Mouse (Mus musculus): ENCODE results near the gene Prrc2b. TPM values are rescaled to one million over a fixed set of nuclear protein-coding genes. Genes with fewer than 3 reads are reported as not detected.

Prrc2b gene
- total RNA-seq, 2 experiments from 2014 or later: 67.0 to 69.6 TPM

DNA sequence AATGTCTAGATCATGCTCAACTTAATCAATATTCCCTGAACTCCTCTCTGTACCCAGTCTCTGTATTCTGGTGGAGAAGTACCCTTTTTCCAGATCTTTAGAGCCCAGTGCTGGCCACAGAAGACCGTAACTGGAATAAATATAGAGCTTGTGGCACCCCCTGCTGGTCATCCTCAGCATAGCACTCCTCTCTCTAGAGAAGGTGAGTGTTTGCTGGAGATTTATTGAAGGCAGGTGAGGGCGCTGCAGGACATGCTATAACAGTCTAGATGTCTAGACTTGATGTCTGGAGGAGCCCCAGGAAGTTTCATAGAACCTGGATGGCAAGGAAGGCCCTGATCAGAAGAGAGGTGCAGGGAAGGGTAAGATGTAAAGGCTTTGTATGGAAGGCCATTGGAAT, 16.8 kb upstream of the Prrc2b start:
- DNase-seq: peak; percentile 77

DNA sequence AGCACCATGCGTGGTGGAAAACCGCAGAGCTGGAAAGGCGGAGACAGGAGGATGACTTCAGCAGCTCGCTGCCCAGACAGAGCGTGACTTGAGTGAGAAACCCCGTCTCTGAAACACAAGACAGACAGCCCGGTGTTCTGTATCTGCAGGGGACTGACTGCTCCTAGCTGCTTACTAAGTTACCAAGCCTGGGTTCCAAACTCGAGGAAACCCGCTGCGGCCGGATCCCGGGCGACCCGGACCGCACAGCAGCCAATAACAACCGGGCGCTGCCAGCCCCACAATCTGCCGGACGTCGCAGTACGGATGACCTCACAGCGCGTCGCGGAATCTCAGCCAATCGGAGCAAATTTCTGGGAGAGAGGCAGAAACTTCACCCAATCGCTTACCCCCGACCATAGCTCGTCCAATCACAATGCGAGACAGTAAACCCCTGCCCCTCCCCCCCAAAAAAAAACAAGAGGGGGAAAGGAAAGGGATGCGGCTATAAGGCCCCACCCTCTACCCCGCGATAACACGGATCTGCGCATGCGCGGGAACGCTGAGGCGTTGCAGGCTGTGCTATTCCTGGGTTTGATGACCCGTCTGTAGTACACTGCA, 13.1 kb upstream of the Prrc2b start:
- DNase-seq: peak; percentile 98

DNA sequence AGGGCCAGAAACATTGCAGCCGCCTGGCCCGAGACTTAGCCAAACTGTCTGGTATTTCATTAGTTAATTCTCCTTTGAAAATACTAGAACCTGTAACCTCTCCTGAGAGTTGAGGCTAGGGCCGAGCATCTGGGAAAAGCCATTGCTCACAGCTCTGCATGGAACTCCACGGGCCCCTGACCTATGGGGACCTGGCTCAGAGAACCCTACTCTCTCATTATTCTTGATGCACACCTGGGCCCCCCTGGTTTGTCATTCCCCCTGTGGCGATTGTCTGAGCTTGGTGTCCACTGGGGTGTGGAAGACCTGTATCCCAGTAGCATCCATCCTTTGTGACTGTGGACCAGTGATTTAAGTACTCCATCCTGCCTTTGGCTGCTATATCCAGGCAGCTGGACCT, 11.5 kb upstream of the Prrc2b start:
- DNase-seq: no peak

DNA sequence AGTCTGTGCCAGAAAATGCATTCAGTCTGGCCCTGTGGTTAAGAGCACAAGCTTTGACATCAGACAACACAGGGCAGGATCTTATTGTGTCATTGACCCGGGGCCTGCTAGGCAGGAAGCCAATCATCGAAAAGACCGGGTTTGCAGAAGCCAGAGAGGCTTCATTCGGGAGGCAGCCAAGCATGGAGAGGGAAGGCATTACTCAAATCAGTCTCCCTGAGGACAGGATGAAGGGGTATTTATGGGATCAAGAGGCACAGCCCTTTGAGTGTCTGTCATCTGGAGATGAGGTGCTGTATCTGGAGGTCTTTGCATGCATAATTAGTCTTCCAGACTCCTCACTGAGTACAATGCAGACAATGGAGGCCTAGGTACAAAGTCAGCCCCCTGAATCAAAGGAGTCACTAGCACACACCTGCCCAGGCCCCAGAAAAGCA, 10.4 kb upstream of the Prrc2b start:
- DNase-seq: no peak

DNA sequence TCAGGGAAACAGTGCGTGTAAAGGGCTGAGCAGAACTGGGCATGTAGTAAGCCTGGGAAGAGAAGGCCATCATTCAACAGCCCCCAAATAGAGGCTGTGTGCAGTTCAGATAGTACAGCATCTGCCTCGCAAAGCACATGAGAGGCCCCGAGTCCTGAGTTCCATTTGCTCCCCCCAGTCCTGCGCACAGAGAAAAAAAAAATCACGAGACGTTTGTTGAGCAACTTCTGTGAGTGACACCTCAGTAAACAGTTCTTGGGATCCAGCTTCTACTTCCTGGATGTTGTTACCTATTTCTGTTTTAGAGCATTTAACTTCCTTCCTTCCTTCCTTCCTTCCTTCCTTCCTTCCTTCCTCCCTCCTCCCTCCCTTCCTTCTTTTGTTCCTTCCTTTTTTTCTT, 9.3 kb upstream of the Prrc2b start:
- DNase-seq: no peak

DNA sequence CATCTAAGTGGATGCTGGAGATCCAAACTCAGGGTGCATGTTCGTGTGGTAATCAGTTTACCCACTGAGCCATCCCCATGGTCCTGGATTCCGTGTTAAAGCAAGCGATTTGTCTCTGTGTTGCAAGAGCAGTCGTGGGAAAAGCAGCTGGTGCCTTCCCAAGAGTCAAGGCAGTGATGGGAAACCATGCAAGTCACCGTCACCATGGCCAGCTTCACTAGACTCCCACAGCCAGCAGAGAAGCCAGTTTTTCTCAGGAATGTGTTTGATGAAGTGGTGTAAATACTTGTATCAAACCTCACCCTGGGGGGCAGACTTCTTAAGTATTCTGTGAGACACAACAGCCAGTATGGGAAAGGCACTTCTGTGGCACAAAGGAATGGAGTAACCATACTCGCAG, 8.5 kb upstream of the Prrc2b start:
- DNase-seq: no peak

DNA sequence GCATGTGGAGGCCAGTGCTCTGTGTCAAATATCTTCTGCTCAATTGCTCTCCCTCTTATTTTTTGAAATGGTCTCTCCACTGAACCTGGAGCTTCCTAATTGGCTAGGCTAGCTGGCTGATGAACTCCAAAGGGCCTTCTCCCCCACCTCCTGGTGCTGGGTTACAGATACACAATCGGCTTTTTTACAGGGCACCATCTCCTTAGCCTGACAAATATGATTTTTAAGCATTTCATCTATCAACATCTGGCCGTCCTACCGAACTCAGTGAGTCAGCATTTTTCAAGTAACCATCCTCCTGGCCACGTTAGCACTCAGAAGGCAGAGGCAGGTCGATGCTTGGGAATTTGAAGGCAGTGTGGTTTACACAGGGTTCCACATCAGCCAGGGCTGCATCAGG, 6.2 kb upstream of the Prrc2b start:
- DNase-seq: no peak

DNA sequence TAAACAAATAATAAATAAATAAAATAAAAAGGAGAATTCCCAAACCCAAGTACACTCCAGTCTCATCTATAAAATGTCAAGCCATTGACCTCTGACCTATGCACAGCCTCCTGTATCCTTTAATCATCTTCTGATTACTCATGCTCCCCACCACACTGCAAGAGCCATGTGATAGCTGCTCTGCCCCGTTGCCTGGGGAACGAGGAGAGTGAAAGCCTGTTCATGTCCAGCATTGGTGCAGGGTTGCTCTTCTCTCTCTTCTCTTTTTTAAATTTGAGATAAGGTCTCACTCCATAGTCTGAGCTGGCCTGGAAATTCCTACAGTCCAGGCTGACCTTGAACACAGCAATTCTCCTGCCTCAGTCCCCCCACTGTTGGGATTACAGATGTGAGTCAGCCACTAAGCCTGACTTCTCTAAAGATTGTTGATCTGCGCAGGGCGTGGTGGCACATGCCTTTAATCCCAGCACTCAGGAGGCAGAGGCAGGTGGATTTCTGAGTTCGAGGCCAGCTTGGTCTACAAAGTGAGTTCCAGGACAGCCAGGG, 4.2 kb upstream of the Prrc2b start:
- DNase-seq: no peak

DNA sequence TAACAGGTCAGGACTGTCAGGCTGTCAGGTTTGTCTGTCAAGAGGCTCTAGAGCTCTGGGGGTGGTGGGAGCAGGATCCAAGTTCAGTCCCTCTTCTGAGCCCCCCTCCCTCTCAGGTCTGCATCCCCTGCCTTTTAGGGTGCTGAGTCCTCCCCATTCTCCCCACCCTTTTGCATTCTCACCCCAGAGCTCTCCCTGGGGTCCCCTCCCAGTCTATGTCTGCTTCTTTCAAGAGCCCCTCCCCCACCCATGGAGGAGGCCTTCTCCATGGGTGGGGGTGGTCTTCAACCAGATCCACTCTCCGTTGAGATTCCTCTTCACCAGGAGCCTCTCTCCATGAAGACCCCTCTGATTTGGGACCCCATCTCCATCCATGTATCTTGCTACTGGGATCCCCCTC, 747 bp upstream of the Prrc2b start:
- no peak for DNase-seq

DNA sequence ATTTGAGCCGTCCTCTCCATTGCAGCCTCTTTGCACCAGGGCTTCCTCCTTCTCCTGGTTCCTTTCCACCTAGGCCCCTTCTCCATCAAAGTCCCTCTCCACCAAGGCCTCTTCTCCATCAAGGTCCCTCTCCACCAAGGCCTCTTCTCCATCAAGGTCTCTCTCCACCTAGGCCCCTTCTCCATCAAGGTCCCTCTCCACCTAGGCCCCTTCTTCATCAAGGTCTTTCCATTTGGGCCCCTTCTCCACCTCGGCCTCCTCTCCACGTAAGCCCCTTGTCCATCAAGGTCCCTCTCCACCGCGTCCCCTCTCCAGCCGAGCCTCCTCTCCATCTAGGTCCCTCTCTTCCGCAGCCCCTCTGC, 339 bp upstream of the Prrc2b start:
- DNase-seq: no peak

DNA sequence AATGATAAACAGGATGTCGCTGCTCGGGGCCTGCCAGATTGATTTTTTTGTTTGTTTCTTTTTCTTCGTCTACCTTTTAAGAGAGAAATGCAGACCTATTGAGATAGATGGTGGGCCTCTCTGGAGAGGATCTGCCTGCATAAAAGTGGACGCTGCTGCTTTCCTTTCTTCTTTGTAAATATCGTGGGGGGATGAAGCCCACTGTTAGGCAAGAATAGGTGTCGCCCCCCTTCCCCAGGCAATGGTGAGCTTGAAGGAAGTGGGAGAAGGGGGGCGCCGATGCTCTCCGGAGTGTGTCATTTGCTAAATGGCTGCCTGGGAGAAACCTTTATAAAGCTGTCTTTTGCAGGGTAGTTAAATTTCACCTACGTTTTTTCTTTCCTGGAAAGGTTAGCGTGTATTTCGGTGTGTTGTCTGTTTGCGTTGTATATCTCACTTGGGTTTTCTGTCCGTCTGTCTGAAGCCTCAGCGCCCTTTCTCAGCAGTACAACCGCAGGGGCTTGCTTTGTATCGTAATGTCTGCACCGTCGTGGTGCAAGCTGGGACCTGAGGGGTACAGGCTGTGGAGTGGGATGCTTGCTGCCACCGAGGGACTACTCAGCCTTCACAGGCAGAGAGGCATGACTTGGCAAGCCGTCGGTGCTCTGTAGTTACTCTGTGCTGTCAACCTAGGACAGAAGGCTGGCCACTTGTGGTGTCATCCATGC, 931 bp downstream of the Prrc2b start:
- DNase-seq: no peak

DNA sequence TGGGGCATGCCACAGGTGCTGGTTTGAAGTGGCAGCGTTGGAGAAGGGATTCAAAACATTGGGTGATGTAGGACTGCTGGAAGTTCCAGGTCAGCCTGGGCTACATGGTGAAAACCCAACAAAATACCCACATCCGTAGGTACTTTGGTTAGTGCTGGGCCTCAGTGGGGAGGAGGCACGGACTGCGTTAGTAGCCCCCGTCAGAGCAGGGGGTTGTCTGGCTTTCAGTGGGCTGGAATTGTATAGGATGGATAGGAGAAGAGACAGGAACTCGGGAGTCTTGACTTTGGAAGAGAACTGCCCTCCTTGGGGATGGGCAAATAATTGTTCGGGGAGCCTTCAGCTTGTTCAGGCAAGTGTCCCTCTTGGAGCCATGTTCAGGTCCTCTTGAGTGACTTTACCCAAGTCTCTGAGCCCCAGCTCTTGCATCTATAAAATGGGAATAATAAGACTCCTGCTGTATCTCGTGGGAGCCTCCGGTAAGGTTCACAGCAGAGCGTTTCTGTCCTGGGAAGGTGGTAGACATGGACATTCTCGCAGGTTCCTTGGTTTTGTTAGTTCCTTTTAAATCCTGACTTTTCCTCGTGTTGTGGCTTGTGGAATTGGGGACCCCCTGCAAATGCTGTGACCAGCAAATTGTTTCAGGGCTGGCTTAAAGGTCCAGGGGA, 1.6 kb downstream of the Prrc2b start:
- no peak for DNase-seq

DNA sequence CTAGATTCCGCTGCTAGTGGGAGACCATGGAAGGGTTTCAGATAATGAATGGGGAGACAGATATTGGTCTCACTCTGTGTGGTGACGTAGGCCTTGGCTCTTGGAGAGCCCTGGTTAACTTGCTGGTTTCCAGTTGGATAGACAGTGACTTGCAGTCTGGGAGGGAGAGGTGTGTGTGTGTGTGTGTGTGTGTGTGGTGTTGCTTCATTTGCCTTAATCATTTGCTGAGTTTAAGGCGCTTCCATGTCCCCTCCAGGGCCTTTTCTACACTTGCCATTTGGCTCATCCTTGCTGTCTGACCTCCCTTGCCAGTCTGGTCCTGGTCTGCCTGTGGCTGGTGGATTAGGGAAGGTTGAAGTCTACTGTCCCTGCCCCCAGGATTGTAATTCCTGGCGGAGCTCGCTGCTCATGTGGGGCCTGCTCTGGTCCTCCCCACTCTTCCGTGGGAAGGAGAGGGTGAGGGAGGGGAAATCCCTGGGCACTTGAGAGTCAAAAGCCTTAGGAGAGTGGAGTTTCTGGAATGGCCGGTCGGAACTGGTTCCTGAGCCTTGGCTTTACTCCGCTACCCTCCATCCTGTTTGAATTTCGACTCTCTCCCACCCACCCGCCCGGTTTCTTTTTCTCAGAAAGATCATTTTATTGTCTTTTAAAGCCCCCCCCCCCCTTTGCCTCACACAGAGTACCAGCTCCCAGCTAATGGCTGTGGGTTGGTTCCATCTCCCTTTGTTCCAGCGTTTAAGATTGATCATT, 2.3 kb downstream of the Prrc2b start:
- no peak for DNase-seq

DNA sequence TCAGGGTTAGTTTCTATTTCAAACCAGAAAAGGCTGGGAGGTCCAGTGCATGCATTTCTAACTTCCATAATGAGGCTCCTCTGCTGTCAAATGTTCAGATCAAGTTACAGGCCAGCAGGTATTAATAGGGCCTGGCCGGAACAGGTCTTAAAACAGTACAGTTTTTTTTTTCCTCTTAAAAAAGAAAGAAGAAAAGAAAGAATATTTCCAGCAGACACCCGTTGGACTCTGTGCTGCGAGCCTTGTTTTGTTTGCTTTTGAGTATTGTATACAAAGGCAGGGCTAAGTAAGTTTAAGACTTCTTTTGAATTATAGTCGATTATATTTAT, 2.9 kb downstream of the Prrc2b start:
- DNase-seq: no peak

DNA sequence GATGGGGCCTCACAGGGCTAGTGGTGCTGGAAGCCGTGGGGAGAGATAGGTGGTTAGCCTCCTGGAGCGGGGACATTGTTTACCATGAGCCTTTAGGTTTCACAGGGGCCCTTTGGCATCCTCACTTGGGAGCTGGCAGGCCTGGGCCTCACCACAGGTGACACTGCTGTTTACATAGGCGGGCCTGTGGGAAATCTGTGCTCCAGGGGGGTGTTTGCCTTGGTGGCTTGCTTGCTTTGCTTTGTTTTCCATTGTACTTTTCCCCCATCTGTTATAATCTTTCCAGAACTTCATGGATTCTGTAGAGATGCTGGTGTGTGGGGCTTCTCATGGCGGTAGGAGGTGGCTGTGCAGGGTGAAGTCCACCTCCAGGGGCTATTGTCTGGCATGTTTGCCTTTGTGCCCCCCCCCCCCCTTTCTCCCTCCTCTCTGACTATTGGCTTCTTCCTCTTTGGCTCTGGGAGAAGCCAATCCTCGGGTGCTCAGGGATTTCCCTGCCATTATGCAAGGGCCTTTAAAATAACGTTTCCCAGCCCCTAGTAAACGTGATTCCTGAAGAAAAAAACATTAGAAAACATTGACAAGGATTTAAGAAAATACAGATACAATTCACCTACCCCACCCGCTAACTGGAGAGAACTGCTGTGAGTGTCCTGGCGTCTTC, 3.6 kb downstream of the Prrc2b start:
- DNase-seq: no peak

DNA sequence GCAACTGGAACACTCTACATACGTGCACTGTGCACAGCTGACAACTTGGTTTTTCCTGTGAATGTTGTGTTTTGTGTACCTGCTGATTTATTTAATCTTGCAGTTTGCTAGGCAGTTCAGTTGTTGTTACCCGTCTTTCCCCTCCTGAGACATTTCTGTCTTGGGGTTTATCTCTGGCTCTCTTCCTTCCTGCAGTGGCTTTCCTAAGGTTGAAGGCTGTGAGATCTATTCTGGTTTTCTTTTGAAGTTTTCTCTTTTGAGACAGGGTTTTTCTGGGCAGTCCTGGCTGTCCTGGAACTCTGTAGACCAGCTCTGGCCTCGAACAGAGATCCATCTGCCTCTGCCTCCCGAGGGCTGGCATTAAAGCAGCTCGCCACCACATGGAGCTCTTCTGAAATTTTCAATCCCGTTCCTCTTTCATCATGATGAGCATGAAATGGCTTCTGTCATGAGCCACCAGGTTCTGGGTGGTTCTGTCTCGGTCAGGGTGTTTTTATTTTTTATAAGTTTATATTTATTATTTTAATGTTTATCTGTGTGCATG, 4.2 kb downstream of the Prrc2b start:
- no peak for DNase-seq

DNA sequence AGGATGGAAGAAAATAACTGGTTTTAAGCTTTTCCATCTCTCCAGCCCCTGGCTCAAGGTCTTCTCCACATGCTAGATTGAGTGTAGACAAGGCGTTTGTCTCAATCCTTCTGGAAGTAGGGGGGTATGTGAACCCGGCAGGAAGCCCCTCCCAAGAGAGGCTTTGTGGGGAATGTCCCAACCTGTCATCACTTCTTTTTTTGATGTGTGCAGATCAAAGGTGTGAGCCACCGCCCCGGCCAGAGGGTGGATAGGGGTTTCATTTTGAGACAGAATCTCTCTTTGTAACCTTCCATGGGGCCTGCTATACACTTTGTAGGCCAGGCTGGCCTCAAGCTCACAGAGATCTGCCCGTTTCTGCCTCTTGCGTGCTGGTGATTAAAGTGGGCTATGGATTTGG, 4.7 kb downstream of the Prrc2b start:
- no peak for DNase-seq

DNA sequence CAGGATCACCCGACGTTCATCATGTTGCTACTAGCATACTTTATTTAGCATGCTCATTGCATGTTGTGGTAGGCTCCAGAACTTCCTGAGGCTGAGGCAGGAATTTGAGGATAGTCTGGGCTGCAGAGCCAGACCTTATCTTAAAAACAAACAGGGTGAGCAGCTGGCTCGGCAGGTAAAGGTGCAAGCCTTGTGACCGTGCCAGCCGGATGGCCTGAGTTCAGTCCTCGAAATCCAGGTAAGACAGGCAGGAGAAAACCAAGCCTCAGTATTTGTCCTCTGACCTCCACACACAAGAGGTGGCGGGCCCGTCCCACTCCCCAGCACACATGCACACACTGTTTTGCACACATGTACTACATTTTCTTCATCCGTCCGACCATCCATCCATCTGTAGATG, 5.8 kb downstream of the Prrc2b start:
- DNase-seq: no peak

DNA sequence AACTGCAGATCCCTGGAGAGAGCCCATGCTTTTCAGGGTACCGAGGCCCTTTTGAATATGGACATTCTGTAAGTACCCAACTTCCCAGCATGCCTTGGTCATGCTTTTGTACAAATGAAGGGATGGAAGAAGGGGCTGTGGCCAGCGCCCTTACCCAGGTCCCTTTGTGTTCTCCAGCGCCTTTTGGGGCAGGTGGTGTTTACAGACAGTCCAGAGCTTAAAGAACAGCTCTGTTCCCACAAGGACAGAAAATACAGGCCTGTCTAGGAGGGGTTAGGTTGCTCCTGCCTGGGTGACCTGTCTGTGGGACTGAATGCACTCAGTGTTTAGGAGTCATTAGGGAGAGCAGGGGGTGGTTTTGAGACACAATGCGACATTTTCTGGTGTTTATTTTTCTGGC, 6.4 kb downstream of the Prrc2b start:
- no peak for DNase-seq

DNA sequence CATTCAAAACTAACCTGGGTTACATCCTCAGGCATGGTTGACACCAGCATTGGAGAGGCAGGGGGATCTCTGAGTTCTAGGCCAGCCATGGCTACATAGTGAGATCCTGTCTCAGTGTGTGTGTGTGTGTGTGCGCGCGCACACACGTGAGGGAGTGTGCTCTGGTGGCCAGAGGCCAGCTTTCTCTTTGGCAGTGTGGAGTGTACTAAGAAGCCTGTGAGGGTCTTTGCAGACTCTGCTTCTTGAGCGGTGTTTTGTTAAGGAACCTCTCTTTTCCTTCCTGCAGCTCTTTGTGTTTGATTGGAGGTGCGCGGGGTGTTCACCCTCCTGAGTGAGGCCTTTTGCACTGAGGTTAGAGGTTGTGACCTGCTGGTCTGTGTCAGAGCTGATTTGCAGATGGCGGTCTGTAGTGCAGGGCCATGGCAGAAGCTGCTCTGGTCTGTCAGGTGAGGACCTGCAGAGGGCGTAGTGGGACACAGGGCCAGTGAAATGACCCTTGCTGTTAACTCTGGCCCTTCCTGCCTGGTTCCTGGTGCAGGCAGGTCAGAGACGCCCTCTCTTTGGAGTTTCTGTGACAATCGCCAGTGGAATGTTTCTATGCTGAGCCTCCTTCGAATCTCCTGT, 7.8 kb downstream of the Prrc2b start:
- DNase-seq: no peak

DNA sequence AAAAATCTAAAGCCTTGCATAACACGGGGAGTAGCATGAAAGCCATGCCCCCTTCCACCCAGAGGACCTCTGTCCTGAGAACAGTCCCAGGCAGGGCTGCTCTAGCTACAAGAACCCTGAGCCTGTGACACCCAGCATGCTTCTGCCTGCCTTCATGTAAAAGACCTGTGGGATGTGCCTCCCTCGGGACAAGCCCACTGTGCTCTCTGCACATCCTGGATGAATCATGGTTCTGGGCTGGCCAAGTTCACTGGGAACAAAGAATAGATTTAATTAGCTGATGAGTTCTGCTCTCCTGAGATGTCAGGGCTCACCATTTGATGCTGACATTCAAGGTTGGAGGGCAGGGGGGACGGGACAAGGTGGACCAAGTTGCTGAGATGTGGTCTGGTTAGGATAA, 9.6 kb downstream of the Prrc2b start:
- no peak for DNase-seq

DNA sequence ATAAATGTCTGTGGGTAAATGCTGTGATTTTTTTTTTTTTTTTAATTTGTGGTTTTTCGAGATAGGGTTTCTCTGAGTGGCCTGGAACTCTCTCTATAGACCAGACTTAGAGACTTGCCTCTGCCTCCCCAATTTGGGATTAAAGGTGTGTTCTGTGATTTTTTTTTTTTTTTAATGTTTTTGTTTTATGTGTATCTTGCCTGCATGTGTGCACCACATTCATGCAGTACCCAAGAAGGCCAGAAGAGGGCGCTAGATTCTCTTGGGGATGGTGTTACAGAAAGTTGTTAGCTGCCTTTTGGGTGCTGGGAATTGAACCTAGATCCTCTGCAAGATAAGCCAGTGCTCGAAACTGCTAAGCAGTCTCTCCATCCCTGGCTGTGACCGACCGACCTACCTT, 10.1 kb downstream of the Prrc2b start:
- no peak for DNase-seq

Measured in gastrocnemius, postnatal 25 days (tissue).